Mouse (Mus musculus) neural tube, embryonic 12.5 days (tissue): Measurements from ENCODE around the gene Selenow. TPM values are rescaled to one million over a fixed set of nuclear protein-coding genes. Genes with fewer than 3 reads are reported as not detected.
"Not testable (repeated sequence)": the region's sequence is repeated elsewhere in the genome, so short reads cannot be mapped to it uniquely, and the experiment has no call there.

Source experiments
- ATAC-seq: fragments of 200-750 bp; cut with Nextera tagmentation; 2 replicates; pipeline ENCODE4 v1.8.0; 2017; ENCODE audit warnings: low read depth, mild to moderate bottlenecking, moderate TSS enrichment, moderate library complexity; ENCODE audit not compliant: low FRiP score
- H3K27ac ChIP-seq: fragments of 300-500 bp; sonication (generic); 2 replicates; pipeline ENCODE4 v1.5.1; 2016
- H3K27me3 ChIP-seq: fragments of 300-500 bp; sonication (generic); replicated peaks from 2 replicates; pipeline ENCODE4 v1.6.1; 2016; ENCODE audit warnings: mild to moderate bottlenecking
- H3K36me3 ChIP-seq: fragments of 300-500 bp; sonication (generic); 2 replicates; pipeline ENCODE4 v1.6.1; 2016; ENCODE audit warnings: mild to moderate bottlenecking
- H3K4me1 ChIP-seq: fragments of 300-500 bp; sonication (generic); 2 replicates; pipeline ENCODE4 v1.6.1; 2016
- H3K4me2 ChIP-seq: fragments of 300-500 bp; sonication (generic); replicated peaks from 2 replicates; pipeline ENCODE4 v1.6.1; 2016; ENCODE audit warnings: mild to moderate bottlenecking
- H3K4me3 ChIP-seq: fragments of 300-500 bp; sonication (generic); 2 replicates; pipeline ENCODE4 v1.5.1; 2016
- H3K9ac ChIP-seq: fragments of 300-500 bp; sonication (generic); 2 replicates; pipeline ENCODE4 v1.6.1; 2016; ENCODE audit warnings: mild to moderate bottlenecking
- H3K9me3 ChIP-seq: fragments of 300-500 bp; sonication (generic); 2 replicates; pipeline ENCODE4 v1.6.1; 2016; ENCODE audit warnings: mild to moderate bottlenecking
- WGBS: fragments of 180-500 bp; shearing (Covaris S2); methylation state at CpG from one replicate; pipeline ENCODE4 v1.1.7; 2016; 5-methylcytosine and 5-hydroxymethylcytosine counted together
- polyA plus RNA-seq: library from polyadenylated mRNA; unstranded; fragments of >200 nt; fragmentation: Nextera tagmentation; extraction: Ambion mirVana; gene quantifications from 2 replicates; pipeline ENCODE4 v1.2.1, GENCODE M21; 2016

Gene Selenow
- polyA plus RNA-seq, 1 experiment from 2014 or later, result 1,130 TPM

DNA sequence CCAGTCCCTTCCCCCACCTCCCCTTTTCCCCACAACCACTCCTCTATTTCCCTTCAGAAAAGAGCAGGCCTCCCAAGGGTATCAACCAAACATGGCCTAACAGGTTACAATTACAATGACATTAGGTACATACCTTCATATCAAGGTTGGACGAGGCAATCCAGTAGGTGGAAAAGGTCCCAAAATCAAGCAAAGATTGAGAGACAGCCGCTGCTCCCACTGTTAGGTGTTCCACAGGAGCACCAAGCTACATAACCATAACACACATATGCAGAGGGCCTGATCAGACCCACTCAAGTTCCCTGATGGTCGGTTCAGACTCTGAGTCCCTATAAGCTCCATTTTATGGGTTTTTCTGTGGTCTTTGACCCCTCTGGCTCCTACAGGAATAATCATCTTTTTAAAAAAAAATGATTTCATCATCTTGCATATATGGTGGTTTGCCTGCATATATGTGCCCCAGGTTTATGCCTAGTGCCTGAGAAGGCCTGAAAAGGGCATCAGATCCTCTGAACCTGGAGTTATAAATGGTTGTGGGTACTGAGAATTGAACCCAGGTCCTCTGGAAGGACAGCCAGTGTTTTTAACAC lies 6.0 kb downstream of the Selenow start:
- H3K27ac ChIP-seq, result no peak overlapping the region
- 87% methylated on average over 3 of the region's 3 CpGs for whole genome bisulfite sequencing
- no peaks in the 10 kb centered on the region for H3K9me3 ChIP-seq
- H3K4me3 ChIP-seq, result no peak overlapping the region
- no peak overlapping the region for H3K4me2 ChIP-seq
- H3K36me3 ChIP-seq, result peaks cover 35% of the 10 kb centered on the region
- H3K27me3 ChIP-seq, result no peaks in the 10 kb centered on the region
- peaks cover 18% of the 10 kb centered on the region for H3K4me1 ChIP-seq
- no peak for ATAC-seq
- no peak overlapping the region for H3K9ac ChIP-seq

GRCm38 (mm10) chr7:15915695-15916094 lies 6.5 kb downstream of the Selenow start:
- Histone ChIP-seq H3K4me1 (peaks cover 12% of the 10 kb centered on the region), H3K36me3 (peaks cover 35% of the 10 kb centered on the region)
- not testable (repeated sequence) for H3K27me3 ChIP-seq, H3K9ac ChIP-seq, H3K27ac ChIP-seq, H3K4me2 ChIP-seq, H3K9me3 ChIP-seq, ATAC-seq, H3K4me3 ChIP-seq
- 93% methylated on average over 4 of the region's 4 CpGs for WGBS

DNA sequence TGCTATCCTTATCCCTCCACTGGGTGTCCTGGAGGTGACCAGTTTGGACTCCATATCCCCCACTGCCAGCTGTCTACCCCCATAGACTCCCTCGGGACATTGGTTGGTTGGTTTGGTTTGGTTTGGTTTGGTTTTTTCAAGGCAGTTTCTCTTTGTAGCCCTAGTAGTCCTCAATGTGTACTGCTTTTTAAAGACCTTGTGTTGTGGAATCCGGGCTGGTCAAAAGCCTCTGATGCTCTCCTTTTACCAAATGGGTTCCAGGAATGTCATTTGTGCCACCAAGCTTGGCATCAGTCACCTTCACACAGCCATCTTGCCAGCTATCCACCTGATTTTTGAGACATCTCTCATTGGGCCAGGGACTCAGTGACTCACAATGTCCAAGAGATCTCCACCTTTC lies 7.5 kb downstream of the Selenow start:
- no peak overlapping the region for H3K27ac ChIP-seq
- no peak for ATAC-seq
- H3K4me1 ChIP-seq, result 0 out of 2 replicates have a peak, but pooled peaks cover 4% of the 10 kb centered on the region
- 85% methylated on average over 2 of the region's 2 CpGs for WGBS
- no peak overlapping the region for H3K4me2 ChIP-seq
- no peak overlapping the region for H3K9ac ChIP-seq
- H3K9me3 ChIP-seq, result no peaks in the 10 kb centered on the region
- no peaks in the 10 kb centered on the region for H3K27me3 ChIP-seq
- H3K4me3 ChIP-seq, result no peak overlapping the region
- H3K36me3 ChIP-seq, result peaks cover 27% of the 10 kb centered on the region

- ATAC-seq, result no peak
- Histone ChIP-seq H3K27ac (no peak overlapping the region), H3K4me3 (no peak overlapping the region), H3K36me3 (peaks cover 22% of the 10 kb centered on the region), H3K9ac (no peak overlapping the region), H3K4me1 (0 out of 2 replicates have a peak, but pooled peaks cover 4% of the 10 kb centered on the region), H3K4me2 (no peak overlapping the region), H3K27me3 (no peaks in the 10 kb centered on the region), H3K9me3 (no peaks in the 10 kb centered on the region)
- 51% methylated on average over 2 of the region's 2 CpGs for WGBS
These were observed 8.0 kb downstream of the Selenow start for GRCm38 (mm10) chr7:15914252-15914651.

DNA sequence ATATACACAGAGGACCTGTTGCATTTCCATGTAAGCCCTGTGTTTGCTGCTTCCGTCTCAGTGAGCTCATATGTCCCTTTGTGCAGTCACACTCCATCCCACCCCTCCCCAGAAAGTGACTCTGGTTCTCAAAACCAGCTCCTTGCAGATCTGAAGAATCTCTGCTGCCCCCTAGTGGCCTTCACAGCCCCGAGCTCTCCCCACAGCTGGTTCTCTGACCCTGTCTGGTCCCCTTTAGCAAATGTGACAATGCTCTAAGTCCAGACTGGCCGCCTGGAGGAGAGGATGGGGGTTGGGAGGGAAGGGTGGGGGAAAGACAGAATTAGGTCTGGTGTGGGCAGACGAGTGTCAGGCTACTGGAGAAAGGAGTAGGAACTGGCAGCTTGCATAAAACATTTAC lies 10.0 kb downstream of the Selenow start:
- no peaks in the 10 kb centered on the region for H3K27me3 ChIP-seq
- no peak overlapping the region for H3K9ac ChIP-seq
- H3K4me2 ChIP-seq, result no peak overlapping the region
- WGBS, result 2% methylated on average over 4 of the region's 4 CpGs
- ATAC-seq, result peak; percentile 62
- no peak overlapping the region for H3K4me3 ChIP-seq
- peaks cover 6% of the 10 kb centered on the region for H3K36me3 ChIP-seq
- 0 out of 2 replicates have a peak, but pooled peaks cover 4% of the 10 kb centered on the region for H3K4me1 ChIP-seq
- no peaks in the 10 kb centered on the region for H3K9me3 ChIP-seq
- no peak overlapping the region for H3K27ac ChIP-seq

DNA sequence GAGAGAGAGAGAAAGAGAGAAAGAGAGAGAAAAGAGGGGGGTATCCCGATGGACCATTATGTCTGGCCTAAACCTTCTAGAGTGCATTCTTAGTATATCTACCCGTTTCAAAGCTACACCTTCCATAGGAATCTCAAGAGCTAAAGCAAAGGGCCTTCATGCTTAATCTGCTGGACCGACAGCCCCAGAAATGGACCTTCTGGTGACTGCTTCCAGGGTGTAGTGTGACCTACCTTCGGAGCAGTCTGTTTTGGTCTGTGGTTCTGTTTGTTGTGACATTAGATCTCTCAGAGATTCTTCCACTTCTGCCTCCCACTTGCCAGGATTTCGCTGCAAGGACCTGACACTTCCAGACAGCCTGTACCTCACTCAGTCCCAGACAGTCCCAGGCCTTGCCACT lies 11.7 kb downstream of the Selenow start:
- H3K4me3 ChIP-seq, result no peak overlapping the region
- H3K36me3 ChIP-seq, result no peaks in the 10 kb centered on the region
- 84% methylated on average over 5 of the region's 5 CpGs for WGBS
- H3K27ac ChIP-seq, result no peak overlapping the region
- no peaks in the 10 kb centered on the region for H3K27me3 ChIP-seq
- H3K9ac ChIP-seq, result no peak overlapping the region
- H3K4me2 ChIP-seq, result no peak overlapping the region
- no peak for ATAC-seq
- H3K4me1 ChIP-seq, result 0 out of 2 replicates have a peak, but pooled peaks cover 4% of the 10 kb centered on the region
- H3K9me3 ChIP-seq, result no peaks in the 10 kb centered on the region

DNA sequence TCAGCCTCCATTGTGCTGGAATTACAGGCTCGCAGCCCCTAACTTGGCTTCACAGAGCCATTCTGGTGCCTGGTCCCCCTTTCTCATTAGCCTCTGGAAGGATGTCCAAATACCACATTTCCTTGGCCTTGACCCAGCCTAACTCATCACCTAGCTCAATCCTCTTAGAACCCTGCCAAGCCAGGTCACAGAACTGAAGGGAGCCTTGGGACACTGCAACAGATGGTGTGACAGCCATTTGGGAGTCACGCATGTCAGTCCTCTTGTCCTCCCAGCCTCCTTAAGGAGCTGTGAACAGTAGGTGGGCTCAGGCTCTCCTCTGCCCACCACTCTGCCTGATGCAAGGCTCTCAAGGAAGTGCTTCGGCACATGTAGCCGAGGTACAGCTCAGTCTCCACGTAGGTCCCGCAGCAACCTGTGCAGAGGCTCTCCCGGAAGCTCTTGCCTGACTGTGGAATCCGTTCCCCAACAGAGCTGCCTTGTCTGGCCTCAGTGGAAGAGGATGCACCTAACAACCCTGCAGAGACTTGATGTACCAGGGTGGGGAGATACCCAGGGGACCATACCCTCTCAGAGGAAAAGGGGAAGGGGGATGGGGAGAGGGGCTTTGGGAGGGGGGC lies 14.1 kb downstream of the Selenow start:
- Histone ChIP-seq H3K4me1 (0 out of 2 replicates have a peak, but pooled peaks cover 4% of the 10 kb centered on the region), H3K27me3 (no peaks in the 10 kb centered on the region), H3K9ac (no peak overlapping the region), H3K4me3 (no peak overlapping the region), H3K36me3 (no peaks in the 10 kb centered on the region), H3K27ac (no peak overlapping the region), H3K9me3 (no peaks in the 10 kb centered on the region), H3K4me2 (no peak overlapping the region)
- ATAC-seq, result no peak
- 84% methylated on average over 8 of the region's 8 CpGs for WGBS

DNA sequence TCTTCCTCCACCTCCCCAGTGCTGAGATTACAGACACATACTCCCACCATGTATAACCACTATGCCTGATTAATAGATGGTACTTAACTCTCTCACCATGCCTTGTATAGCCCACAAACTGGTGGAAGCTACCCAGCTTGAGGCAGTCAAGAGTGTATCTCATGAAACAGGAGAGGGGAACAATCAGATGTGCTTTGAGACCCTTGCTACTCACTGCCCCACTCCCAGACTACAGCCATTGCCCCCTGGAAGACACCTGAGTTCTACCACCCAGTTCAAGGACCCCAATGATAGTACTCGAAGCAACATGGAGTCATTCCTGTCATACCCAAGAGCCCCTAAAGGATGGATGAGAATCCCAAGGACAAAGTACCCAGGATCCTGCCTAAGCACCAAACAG lies 15.6 kb downstream of the Selenow start:
- no peak for ATAC-seq
- no peak overlapping the region for H3K4me3 ChIP-seq
- H3K27me3 ChIP-seq, result no peaks in the 10 kb centered on the region
- no peak overlapping the region for H3K9ac ChIP-seq
- no peak overlapping the region for H3K4me2 ChIP-seq
- 88% methylated on average over 1 of the region's 1 CpGs for WGBS
- H3K4me1 ChIP-seq, result no peaks in the 10 kb centered on the region
- no peaks in the 10 kb centered on the region for H3K9me3 ChIP-seq
- H3K36me3 ChIP-seq, result no peaks in the 10 kb centered on the region
- H3K27ac ChIP-seq, result no peak overlapping the region

- Histone ChIP-seq H3K4me1 (no peaks in the 10 kb centered on the region), H3K36me3 (no peaks in the 10 kb centered on the region), H3K9ac (no peak overlapping the region), H3K4me3 (no peak overlapping the region), H3K27me3 (no peaks in the 10 kb centered on the region), H3K9me3 (no peaks in the 10 kb centered on the region), H3K4me2 (no peak overlapping the region), H3K27ac (no peak overlapping the region)
- WGBS, result 82% methylated on average over 7 of the region's 7 CpGs
- ATAC-seq, result no peak
These were observed 16.3 kb downstream of the Selenow start for GRCm38 (mm10) chr7:15905861-15906260.

DNA sequence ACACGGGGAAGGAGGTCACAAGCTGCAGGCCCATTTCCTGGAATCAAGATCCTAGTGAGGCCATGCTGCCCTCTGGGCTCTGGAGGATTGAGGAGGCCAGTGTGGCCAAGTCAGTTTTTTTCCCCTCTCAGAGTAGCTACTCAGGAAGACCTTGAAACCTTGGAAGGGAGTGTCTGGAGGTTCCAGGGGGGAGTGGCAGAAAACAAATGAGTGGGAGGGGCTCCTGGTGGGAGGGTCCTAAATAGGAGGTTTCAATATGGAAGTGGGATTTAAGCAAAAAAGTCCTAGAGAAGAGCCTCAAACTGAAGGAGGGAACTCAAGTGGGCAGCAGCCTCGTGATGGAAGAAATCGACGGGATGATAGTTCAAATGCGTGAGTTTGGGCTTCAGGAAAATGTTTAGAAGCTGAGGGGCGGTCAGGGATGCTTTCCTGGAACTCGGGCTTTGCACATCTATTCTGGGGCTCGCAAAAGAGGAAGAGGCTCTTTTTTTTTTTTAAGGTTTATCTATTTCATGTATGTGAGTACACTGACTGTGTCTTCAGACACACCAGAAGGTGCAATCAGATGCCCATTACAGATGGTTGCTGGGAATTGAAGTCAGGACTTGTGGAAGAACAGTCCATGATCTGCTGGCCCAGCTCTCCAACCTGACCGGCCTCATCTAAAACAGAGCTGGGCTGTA lies 20.7 kb downstream of the Selenow start:
- WGBS, result 77% methylated on average over 9 of the region's 9 CpGs
- no peak for ATAC-seq
- no peak overlapping the region for H3K9ac ChIP-seq
- H3K4me2 ChIP-seq, result no peak overlapping the region
- no peaks in the 10 kb centered on the region for H3K9me3 ChIP-seq
- no peaks in the 10 kb centered on the region for H3K4me1 ChIP-seq
- no peaks in the 10 kb centered on the region for H3K36me3 ChIP-seq
- no peak overlapping the region for H3K4me3 ChIP-seq
- no peak overlapping the region for H3K27ac ChIP-seq
- H3K27me3 ChIP-seq, result no peaks in the 10 kb centered on the region

DNA sequence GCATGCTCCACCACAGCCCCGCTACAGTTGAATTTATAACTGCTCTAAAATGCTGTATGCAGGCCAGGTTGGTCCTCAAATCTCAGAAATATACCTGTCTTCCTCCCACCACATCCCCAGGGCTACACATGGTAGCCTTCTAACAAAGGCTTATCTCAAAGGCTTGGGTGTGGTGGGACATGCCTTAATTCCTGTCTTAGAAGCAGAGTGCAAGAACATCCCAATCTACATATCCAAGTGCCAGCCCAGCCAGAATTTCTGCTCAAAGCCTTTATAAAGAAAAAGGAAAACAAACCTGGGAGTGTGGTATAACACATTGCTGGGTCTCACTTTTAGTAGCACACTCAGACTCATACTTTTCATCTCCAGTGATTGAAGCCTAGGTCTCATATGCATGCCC lies 28.0 kb downstream of the Selenow start:
- no peak for ATAC-seq
- no peak overlapping the region for H3K9ac ChIP-seq
- no peak overlapping the region for H3K4me2 ChIP-seq
- WGBS, result 64% methylated on average over 1 of the region's 1 CpGs
- H3K36me3 ChIP-seq, result no peaks in the 10 kb centered on the region
- no peak overlapping the region for H3K4me3 ChIP-seq
- no peaks in the 10 kb centered on the region for H3K27me3 ChIP-seq
- no peaks in the 10 kb centered on the region for H3K4me1 ChIP-seq
- H3K9me3 ChIP-seq, result no peaks in the 10 kb centered on the region
- no peak overlapping the region for H3K27ac ChIP-seq

GRCm38 (mm10) chr7:15884127-15884526 lies 38.1 kb downstream of the Selenow start:
- no peak overlapping the region for H3K4me2 ChIP-seq
- no peaks in the 10 kb centered on the region for H3K36me3 ChIP-seq
- no peaks in the 10 kb centered on the region for H3K4me1 ChIP-seq
- no peaks in the 10 kb centered on the region for H3K9me3 ChIP-seq
- no peak overlapping the region for H3K4me3 ChIP-seq
- no peak overlapping the region for H3K9ac ChIP-seq
- WGBS, result 91% methylated on average over 2 of the region's 2 CpGs
- no peak for ATAC-seq
- H3K27me3 ChIP-seq, result no peaks in the 10 kb centered on the region
- H3K27ac ChIP-seq, result no peak overlapping the region
